Mouse (Mus musculus): ENCODE data around the gene Akr1c19.

GRCm38 (mm10) chr13:4281471-4282412, 53.2 kb downstream of the Akr1c19 start:
- no peak for TF ChIP-seq CTCF (IDR thresholded peaks at IDR 0.05; ENCODE audit: insufficient read depth, low read length)
- TF ChIP-seq POLR2A (IDR thresholded peaks at IDR 0.05; ENCODE audit: borderline replicate concordance, extremely low read depth, low read depth, low read length) = no peak
